Mouse (Mus musculus) heart, embryonic 14.5 days (tissue): ENCODE results near the gene Tspan32. TPM values are rescaled to one million over a fixed set of nuclear protein-coding genes. Genes with fewer than 3 reads are reported as not detected.

Experiments used
- ATAC-seq: fragments of 200-750 bp; cut with Nextera tagmentation; 2 replicates; pipeline ENCODE4 v1.8.0; 2017; ENCODE audit warnings: low read depth, moderate TSS enrichment; ENCODE audit not compliant: insufficient number of reproducible peaks, insufficient read depth, low FRiP score
- H3K27ac ChIP-seq, 2 experiments: fragments of 200-500 bp in 1 of 2; fragments of 300-500 bp in 1 of 2; sonication (generic) in 1 of 2; replicated peaks in 1 of 2; 2 replicates each; pipeline ENCODE4 v1.5.1; 2012 to 2014; ENCODE audit warnings: low read depth in 2 of 2, low read length in 2 of 2, control low read depth in 1 of 2, mild to moderate bottlenecking in 1 of 2, mixed read lengths in 1 of 2; ENCODE audit not compliant: control insufficient read depth in 1 of 2, insufficient read depth in 1 of 2
- H3K27me3 ChIP-seq: fragments of 300-500 bp; sonication (generic); 2 replicates; pipeline ENCODE4 v1.6.1; 2014; ENCODE audit warnings: mild to moderate bottlenecking, low read length, control low read depth; ENCODE audit not compliant: control insufficient read depth, insufficient read depth
- H3K36me3 ChIP-seq: fragments of 300-500 bp; sonication (generic); 2 replicates; pipeline ENCODE4 v1.6.1; 2014; ENCODE audit warnings: mild to moderate bottlenecking, control low read depth, low read length, mixed read lengths; ENCODE audit not compliant: control insufficient read depth, insufficient read depth
- H3K4me1 ChIP-seq, 2 experiments: fragments of 200-500 bp in 1 of 2; fragments of 300-500 bp in 1 of 2; sonication (generic) in 1 of 2; 2 replicates each; pipeline ENCODE4 v1.6.1; 2012 to 2014; ENCODE audit warnings: low read length in 2 of 2, control low read depth in 1 of 2, mixed read lengths in 1 of 2; ENCODE audit not compliant: control insufficient read depth in 2 of 2, insufficient read depth in 2 of 2
- H3K4me2 ChIP-seq: fragments of 300-500 bp; sonication (generic); 2 replicates; pipeline ENCODE4 v1.6.1; 2014; ENCODE audit warnings: mild to moderate bottlenecking, low read length
- H3K4me3 ChIP-seq, 2 experiments: fragments of 200-500 bp in 1 of 2; fragments of 300-500 bp in 1 of 2; sonication (generic) in 1 of 2; 2 replicates each; pipeline ENCODE4 v1.5.1; 2012 to 2014; ENCODE audit warnings: low read length in 2 of 2, mild to moderate bottlenecking in 2 of 2, control low read depth in 1 of 2, low read depth in 1 of 2, moderate library complexity in 1 of 2; ENCODE audit not compliant: control insufficient read depth in 1 of 2, insufficient read depth in 1 of 2
- H3K9ac ChIP-seq: fragments of 300-500 bp; sonication (generic); 2 replicates; pipeline ENCODE4 v1.6.1; 2014; ENCODE audit warnings: mild to moderate bottlenecking, low read length
- H3K9me3 ChIP-seq: fragments of 300-500 bp; sonication (generic); 2 replicates; pipeline ENCODE4 v1.6.1; 2016; ENCODE audit warnings: low read length, control low read depth; ENCODE audit not compliant: control insufficient read depth
- WGBS: fragments of 180-500 bp; shearing (Covaris S2); extraction: QIAGEN DNeasy Blood & Tissue Kit; methylation state at CpG from one replicate; pipeline ENCODE4 v1.1.7; 2014; 5-methylcytosine and 5-hydroxymethylcytosine counted together
- polyA plus RNA-seq: library from polyadenylated mRNA; unstranded; fragments of >200 nt; fragmentation: Nextera tagmentation; extraction: Ambion mirVana; gene quantifications from 2 replicates; pipeline ENCODE4 v1.2.1, GENCODE M21; 2014

Gene Tspan32
- polyA plus RNA-seq, 1 experiment from 2014 or later, result 2.3 TPM

DNA sequence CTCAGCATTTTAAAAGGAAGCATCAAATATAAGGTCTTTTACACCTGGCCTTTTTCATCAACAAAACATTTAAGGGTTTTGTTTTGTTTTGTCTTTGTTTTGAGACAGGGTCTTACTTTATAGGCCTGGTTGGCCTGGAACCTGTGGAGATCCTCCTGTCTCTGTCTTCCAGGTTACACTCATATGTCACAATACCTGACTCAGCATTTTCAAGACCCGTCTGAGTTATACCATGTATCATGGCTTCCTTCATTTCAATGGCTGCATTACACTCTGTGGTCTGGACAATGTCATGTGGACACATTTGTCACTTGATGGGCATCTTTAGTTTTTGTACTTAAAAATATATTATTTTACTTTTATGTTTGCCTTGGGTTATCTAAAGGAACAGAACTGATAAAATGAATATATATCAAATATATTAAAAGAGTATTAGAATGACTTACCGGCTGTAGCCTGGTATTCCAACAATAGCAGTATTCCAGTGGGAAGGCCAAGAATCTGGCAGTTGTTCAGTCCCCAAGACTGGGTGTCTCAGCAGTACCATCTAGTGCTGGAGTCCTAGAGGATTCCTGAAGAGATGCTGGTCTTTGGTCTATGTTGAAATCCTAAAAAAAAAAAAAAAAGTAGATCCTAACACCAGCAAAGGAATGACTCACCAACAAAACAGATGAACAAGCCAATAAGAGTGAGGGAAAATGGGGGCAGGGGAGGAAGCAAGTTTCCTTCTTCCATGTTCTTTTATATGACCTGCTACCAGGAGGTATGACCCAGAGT is 39.4 kb downstream of the Tspan32 start:
- ATAC-seq, result no peak
- no peak overlapping the region for H3K4me3 ChIP-seq
- 83% methylated on average over 2 of the region's 2 CpGs for WGBS

DNA sequence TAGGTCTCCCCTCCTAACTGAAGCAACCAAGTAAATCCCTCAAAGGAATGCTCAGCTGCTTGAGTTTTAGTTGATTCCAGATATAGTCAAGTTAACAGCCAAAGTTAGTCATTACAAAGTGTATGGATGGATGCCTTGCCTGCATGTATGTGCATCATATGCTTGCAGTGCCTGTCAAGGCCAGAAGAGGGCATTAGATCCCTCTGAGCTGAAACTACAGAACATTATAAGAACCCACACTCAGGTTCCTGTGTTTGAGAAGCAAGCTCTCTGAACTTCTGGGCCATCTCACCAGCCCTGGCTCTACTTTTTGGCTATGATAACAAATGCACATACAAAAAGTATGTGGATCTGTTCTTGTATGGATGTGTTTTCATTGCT is 40.0 kb downstream of the Tspan32 start:
- H3K4me1 ChIP-seq, result peaks cover 28 to 36% of the 10 kb centered on the region in 2 experiments
- no peaks in the 10 kb centered on the region for H3K27me3 ChIP-seq
- 0 out of 2 replicates have a peak, but pooled peaks cover 4% of the 10 kb centered on the region for H3K9me3 ChIP-seq
- H3K36me3 ChIP-seq, result no peaks in the 10 kb centered on the region
- no peak for ATAC-seq
- no peak overlapping the region for H3K4me2 ChIP-seq
- no peak overlapping the region for H3K27ac ChIP-seq
- no peak overlapping the region for H3K9ac ChIP-seq
- H3K4me3 ChIP-seq, result no peak overlapping the region

More for the DNA sequence above, 39.4 kb downstream of the Tspan32 start:
- Histone ChIP-seq H3K27ac (no peak overlapping the region), H3K27me3 (no peaks in the 10 kb centered on the region), H3K4me2 (no peak overlapping the region), H3K4me1 (peaks cover 22 to 30% of the 10 kb centered on the region in 2 experiments), H3K9ac (no peak overlapping the region), H3K9me3 (0 out of 2 replicates have a peak, but pooled peaks cover 4% of the 10 kb centered on the region), H3K36me3 (no peaks in the 10 kb centered on the region)

DNA sequence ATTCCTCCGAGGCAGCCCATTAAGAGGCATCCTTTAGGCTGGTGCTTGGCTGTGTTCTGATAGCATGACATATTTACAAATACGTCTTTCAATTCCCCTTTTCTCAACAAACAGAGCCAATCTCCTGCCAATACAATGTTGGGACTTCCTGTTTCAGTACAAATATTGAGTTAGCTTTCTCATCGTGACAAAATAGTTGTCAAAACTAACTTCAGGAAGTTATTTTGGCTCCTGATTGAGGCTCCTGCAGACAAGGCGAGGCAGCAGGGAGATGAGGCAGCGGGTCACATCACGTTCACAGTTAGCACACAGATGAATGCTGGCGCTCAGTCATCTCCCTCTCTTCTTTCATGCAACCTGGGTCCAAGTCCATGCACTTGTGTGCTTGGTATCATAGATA is 41.5 kb downstream of the Tspan32 start:
- Histone ChIP-seq H3K9ac (no peak overlapping the region), H3K9me3 (0 out of 2 replicates have a peak, but pooled peaks cover 4% of the 10 kb centered on the region), H3K27ac (no peak overlapping the region), H3K4me2 (no peak overlapping the region), H3K27me3 (no peaks in the 10 kb centered on the region), H3K36me3 (no peaks in the 10 kb centered on the region), H3K4me3 (no peak overlapping the region), H3K4me1 (peaks cover 28 to 35% of the 10 kb centered on the region in 2 experiments)
- no peak for ATAC-seq
- WGBS, result 64% methylated on average over 7 of the region's 7 CpGs

DNA sequence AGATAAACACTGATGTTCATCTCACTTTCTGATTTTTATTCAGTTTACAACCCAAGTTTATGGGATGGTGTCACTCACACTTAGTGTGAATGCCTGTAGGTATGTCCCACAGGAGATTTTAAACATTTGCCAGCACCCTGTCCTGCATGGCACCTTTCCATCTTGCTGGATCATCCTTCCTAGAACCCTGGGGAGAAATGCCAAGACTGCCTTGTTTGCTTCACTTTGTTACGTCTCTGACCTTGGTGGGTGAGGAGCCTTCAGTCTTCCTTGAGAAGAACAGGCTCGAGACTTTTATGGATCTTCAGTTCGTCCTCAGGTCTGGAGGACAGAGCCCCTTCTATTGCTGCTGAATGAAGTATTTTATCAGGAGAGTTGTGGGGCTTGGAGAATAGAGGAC is 44.5 kb downstream of the Tspan32 start:
- peak overlapping the region; percentile 79 to 85 for H3K27ac ChIP-seq
- H3K27me3 ChIP-seq, result no peaks in the 10 kb centered on the region

DNA sequence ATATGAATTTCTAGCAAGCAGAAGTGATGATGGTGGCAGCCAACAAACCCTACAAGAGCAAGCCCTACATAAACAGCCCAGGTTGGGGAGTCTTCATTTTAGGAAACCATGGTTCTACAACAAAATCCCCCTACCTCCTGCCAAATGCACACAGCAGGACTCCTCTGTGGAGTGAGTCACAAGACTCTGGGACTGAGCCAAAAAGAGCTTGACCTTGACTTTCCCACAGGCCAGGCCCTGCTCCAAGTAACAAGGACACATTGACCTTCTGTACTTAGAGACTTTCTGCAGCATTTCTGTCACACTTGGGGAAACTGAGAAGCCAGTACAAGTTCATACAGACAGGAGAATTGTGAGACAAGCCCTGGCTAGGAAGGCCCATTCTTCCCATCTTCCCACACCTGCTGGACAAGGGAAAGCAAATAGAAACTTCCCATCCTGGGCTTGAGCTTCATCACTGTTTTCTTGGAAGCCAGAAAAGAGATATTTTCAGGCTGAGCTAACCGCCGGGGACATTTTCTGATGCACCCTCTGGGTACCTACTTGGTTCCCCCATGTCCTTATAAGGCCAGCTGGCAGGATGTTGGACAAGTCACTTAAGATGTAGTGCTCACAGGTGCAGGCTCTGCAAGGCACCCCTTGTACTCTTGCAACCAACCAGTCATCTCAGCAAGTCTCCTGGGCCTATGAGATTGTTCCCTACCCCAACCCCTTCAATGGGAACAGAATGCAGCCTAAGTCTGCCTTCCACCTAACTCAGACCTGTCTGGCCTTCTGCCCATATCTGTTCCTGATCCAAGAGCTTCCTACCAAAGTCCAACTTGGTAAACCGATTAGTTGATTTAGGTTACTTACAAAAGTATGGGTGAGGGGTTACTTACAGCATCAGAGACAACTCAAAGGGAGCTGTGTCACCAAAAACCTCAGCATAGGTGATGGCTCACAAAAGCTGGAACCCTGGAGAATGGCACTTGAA is 45.3 kb downstream of the Tspan32 start:
- no peaks in the 10 kb centered on the region for H3K27me3 ChIP-seq
- no peaks in the 10 kb centered on the region for H3K9me3 ChIP-seq
- H3K4me3 ChIP-seq, result no peak overlapping the region
- WGBS, result 79% methylated on average over 3 of the region's 3 CpGs
- H3K27ac ChIP-seq, result peak overlapping the region; percentile 79 to 85
- no peak for ATAC-seq
- H3K36me3 ChIP-seq, result 0 out of 2 replicates have a peak, but pooled peaks cover 9% of the 10 kb centered on the region
- H3K4me1 ChIP-seq, result peaks cover 25 to 34% of the 10 kb centered on the region in 2 experiments
- no peak overlapping the region for H3K4me2 ChIP-seq
- H3K9ac ChIP-seq, result no peak overlapping the region

More for the DNA sequence above, 44.5 kb downstream of the Tspan32 start:
- H3K4me1 ChIP-seq, result peaks cover 17 to 26% of the 10 kb centered on the region in 2 experiments
- H3K9me3 ChIP-seq, result 0 out of 2 replicates have a peak, but pooled peaks cover 4% of the 10 kb centered on the region
- WGBS, result 80% methylated on average over 3 of the region's 3 CpGs
- H3K4me2 ChIP-seq, result no peak overlapping the region
- H3K4me3 ChIP-seq, result no peak overlapping the region
- no peak overlapping the region for H3K9ac ChIP-seq
- H3K36me3 ChIP-seq, result 0 out of 2 replicates have a peak, but pooled peaks cover 1% of the 10 kb centered on the region
- ATAC-seq, result no peak

DNA sequence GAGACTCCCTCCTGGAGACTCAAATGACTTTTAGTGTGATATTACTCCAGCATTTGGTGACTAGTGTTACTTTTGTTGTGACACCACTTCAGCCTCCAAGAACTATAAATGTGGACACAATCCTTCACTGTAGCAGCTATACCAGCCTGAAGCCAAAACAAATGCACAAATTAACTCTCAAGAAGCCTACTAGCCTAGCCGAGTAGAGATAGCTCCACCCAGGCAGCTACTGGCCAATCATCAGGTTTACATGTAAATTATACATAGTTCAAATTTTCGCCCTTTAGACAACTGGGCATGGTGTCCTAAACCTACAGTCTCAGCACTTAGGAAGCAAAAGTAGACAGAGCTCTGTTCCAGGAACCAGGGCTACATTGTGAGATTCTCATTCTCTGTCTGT is 46.5 kb downstream of the Tspan32 start:
- Histone ChIP-seq H3K4me1 (peaks cover 37 to 46% of the 10 kb centered on the region in 2 experiments), H3K27me3 (no peaks in the 10 kb centered on the region), H3K9me3 (no peaks in the 10 kb centered on the region), H3K27ac (peak overlapping the region in 1 of 2 experiments; percentile 99; a peak in 1 of 4 replicates), H3K4me3 (no peak overlapping the region), H3K36me3 (peaks cover 17% of the 10 kb centered on the region), H3K4me2 (no peak overlapping the region), H3K9ac (no peak overlapping the region)
- 55% methylated on average over 2 of the region's 2 CpGs for WGBS
- no peak for ATAC-seq

DNA sequence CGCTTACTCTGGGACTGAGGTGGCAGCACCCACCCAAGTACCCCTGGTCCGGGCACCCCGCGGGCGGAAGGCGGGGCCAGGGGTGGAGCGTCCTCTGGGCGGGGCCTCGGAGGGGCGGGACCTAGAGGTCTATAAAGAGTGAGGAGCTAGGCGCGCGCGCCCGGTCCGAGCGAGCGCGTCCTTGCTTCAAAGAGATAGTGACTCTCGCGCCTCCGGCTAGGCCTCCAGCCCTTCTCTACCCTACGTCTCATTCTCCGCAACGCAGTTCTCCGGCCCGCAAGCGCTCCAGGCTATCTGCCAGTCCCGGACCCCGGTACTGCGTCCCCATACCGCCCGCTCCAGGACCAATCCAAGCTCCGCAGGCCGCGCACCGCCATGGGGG is 47.8 kb downstream of the Tspan32 start, which contains the start of gene Cd81:
Cd81 (plus strand) TSS at position 114 of the 382 bp plus-strand sequence.
- ATAC-seq, result peak; percentile 82
- 0% methylated on average over 37 of the region's 37 CpGs for WGBS
- H3K9me3 ChIP-seq, result no peaks in the 10 kb centered on the region
- H3K4me2 ChIP-seq, result peak within 1 kb of the TSS; percentile 92
- H3K27ac ChIP-seq, result peak within 1 kb of the TSS; percentile 87 to 99
- H3K36me3 ChIP-seq, result peaks cover 30% of the 10 kb centered on the region
- H3K4me1 ChIP-seq, result peaks cover 49 to 59% of the 10 kb centered on the region in 2 experiments
- peak within 1 kb of the TSS; percentile 67 to 100 for H3K4me3 ChIP-seq
- H3K27me3 ChIP-seq, result no peaks in the 10 kb centered on the region
- H3K9ac ChIP-seq, result peak within 1 kb of the TSS; percentile 100
